ENCODE assay signal across 7 mouse cellular contexts in genomic region chr13:91636814-91637213, GRCm38 (mm10).
A peak's percentile ranks its signal among the peaks of the same experiment; 100 is the strongest.
DNase-seq lines count a peak whose midpoint lies in the region; ATAC-seq and TF ChIP-seq lines count a peak whose summit lies in the region.

No protein-coding gene starts in this region.

- peaks cover 6% of the 10 kb centered on the region; the same call in 1 of the 2 replicates for H3K4me1 ChIP-seq in intestine, embryonic 16.5 days (ENCODE audit: control insufficient read depth, insufficient read depth, low read length)
- no peaks in the 10 kb centered on the region for H3K4me1 ChIP-seq in midbrain, embryonic 10.5 days

- H3K4me3 ChIP-seq in gastrocnemius, adult 2 months, result no peak overlapping the region
- H3K4me3 ChIP-seq in intestine, embryonic 16.5 days (ENCODE audit: low read length), result no peak overlapping the region
- no peak overlapping the region for H3K4me3 ChIP-seq in midbrain, embryonic 10.5 days

- H3K27ac ChIP-seq in gastrocnemius, adult 2 months, result no peak overlapping the region
- H3K27ac ChIP-seq in intestine, embryonic 16.5 days (ENCODE audit: low read length), result no peak overlapping the region
- H3K27ac ChIP-seq in midbrain, embryonic 10.5 days (replicated peaks), result no peak overlapping the region

- TF ChIP-seq CTCF in gastrocnemius, adult 2 months (IDR thresholded peaks at IDR 0.05), result peak; percentile 95

- no peaks in the 10 kb centered on the region for H3K27me3 ChIP-seq in intestine, embryonic 16.5 days (replicated peaks; ENCODE audit: control insufficient read depth, insufficient read depth, low read length)
- no peaks in the 10 kb centered on the region for H3K27me3 ChIP-seq in midbrain, embryonic 10.5 days (ENCODE audit: low read depth, poor library complexity, severe bottlenecking)

- no peaks in the 10 kb centered on the region for H3K36me3 ChIP-seq in intestine, embryonic 16.5 days (ENCODE audit: control insufficient read depth, insufficient read depth, low read length)
- no peaks in the 10 kb centered on the region for H3K36me3 ChIP-seq in midbrain, embryonic 10.5 days

- intact Hi-C loops in gastrocnemius, adult 2 months (cut with DNase I), result loop anchor here (1.0 to 10.0 kb wide), 5 partner anchors 173 to 706 kb away; partner anchors contain the start of gene Atg10
- intact Hi-C loops in left cerebral cortex, postnatal 14 days (cut with DNase I), result loop anchor here (2.0 to 10.0 kb wide), 3 partner anchors 174 to 672 kb away; no protein-coding TSS in a partner anchor

- no peaks in the 10 kb centered on the region for H3K9me3 ChIP-seq in intestine, embryonic 16.5 days (ENCODE audit: control insufficient read depth, low read length)
- H3K9me3 ChIP-seq in midbrain, embryonic 10.5 days (replicated peaks), result no peaks in the 10 kb centered on the region

- H3K9ac ChIP-seq in intestine, embryonic 16.5 days (ENCODE audit: low read depth, low read length), result no peak overlapping the region

- DNase-seq in adipocyte (ENCODE audit: low spot score), result peak; percentile 89
- DNase-seq in cerebellum, postnatal 36 days, result peak; percentile 81 to 84
- DNase-seq in gastrocnemius, adult 2 months, result peak; percentile 82
- DNase-seq in left cerebral cortex, postnatal 14 days (ENCODE audit: low spot score in 2 of 2), result peak; percentile 87 to 93
- peak; percentile 70 for DNase-seq in midbrain, embryonic 10.5 days (ENCODE audit: low spot score)
- peak; percentile 74 for DNase-seq in skeletal muscle tissue, adult 2 months (ENCODE audit: low read depth, low spot score)

- WGBS in intestine, embryonic 16.5 days, result 13% methylated on average over 5 of the region's 5 CpGs
- WGBS in midbrain, embryonic 10.5 days, result 14% methylated on average over 5 of the region's 5 CpGs

- H3K4me2 ChIP-seq in intestine, embryonic 16.5 days (ENCODE audit: low read depth, low read length), result no peak overlapping the region

- ATAC-seq in intestine, embryonic 16.5 days, result peak; percentile 77
